Mouse (Mus musculus): Measurements from ENCODE around the gene Akap13.

DNA sequence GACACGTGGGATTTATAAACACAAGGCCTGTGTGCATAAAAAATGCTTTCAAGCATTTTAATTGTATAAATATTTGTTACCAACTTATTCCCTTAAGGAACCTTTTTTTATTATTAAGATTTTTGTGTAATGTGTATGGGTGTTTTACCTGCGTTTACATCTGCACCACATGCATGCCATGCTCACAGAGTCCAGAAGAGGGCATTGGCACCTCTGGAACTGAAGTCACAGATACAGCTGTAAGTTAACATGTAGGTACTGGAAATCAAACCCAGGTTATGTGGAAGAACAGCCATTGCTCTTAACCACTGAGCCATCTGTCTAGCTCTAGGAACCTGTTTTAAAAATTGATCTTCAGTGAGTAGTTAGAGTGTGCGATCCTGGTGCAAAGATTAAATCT lies 232.8 kb downstream of the Akap13 start:
- TF ChIP-seq POLR2A (IDR thresholded peaks at IDR 0.05; ENCODE audit: low read depth, low read length) (no peak), CTCF (IDR thresholded peaks at IDR 0.05; ENCODE audit: borderline replicate concordance, insufficient read depth, low read length) (no peak)
